Mouse (Mus musculus): ENCODE measurements around the gene Hoxa10. TPM values are rescaled to one million over a fixed set of nuclear protein-coding genes. Genes with fewer than 3 reads are reported as not detected.

The Hoxa10 gene
- polyA plus RNA-seq, 1 experiment = 34.0 TPM

- H3K4me3 ChIP-seq (ENCODE audit: insufficient read depth, low read depth, low read length) = peak overlapping the region; percentile 62
Measured at GRCm38 (mm10) chr6:52244471-52245039, 3.9 kb upstream of the Hoxa10 start.

DNA sequence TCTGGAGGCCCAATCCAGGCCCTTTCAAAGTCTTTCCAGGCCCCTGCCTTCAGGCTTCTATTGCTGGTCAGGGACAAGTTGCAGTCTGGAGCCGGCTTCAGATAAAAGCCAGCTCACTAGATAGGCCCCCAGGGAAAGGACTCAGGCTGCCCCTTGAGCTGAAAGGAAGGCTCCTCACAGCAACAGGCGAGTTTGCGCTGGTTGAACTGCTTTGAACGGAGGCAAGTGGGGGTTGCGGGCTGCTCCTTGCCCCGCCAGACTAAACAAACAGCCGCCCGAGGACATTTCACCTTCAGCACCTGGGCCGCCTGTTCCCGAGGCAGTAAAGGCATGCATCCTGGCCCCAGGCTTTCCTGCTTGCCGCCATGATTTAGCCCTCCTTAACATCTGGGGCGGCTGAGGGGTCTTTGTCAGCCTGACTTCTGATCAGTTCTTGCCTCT lies 3.0 kb upstream of the Hoxa10 start:
- Histone ChIP-seq H3K27me3 (replicated peaks; ENCODE audit: control insufficient read depth, insufficient read depth, low read length) (peaks cover 3% of the 10 kb centered on the region; the same call in 1 of the 2 replicates), H3K4me1 (ENCODE audit: control insufficient read depth, insufficient read depth, low read length) (peaks cover 6% of the 10 kb centered on the region; the same call in 1 of the 2 replicates), H3K36me3 (ENCODE audit: control insufficient read depth, insufficient read depth, low read length) (no peaks in the 10 kb centered on the region), H3K4me3 (ENCODE audit: insufficient read depth, low read depth, low read length) (peak overlapping the region; percentile 40), H3K27ac (ENCODE audit: insufficient read depth, low read depth, low read length) (peak overlapping the region; percentile 39; the same call in 1 of the 2 replicates)
- no peak for DNase-seq
- 58% methylated on average over 12 of the region's 12 CpGs for WGBS
- TF ChIP-seq POLR2A (IDR thresholded peaks at IDR 0.05; ENCODE audit: low read depth, low read length) (no peak), CTCF (conservative IDR thresholded peaks at IDR 0.05; ENCODE audit: insufficient read depth, insufficient read length, low read depth, low read length) (no peak)

More at GRCm38 (mm10) chr6:52244471-52245039, 3.9 kb upstream of the Hoxa10 start:
- no peak for DNase-seq
- 24% methylated on average over 23 of the region's 23 CpGs for WGBS
- Histone ChIP-seq H3K36me3 (ENCODE audit: control insufficient read depth, insufficient read depth, low read length) (no peaks in the 10 kb centered on the region), H3K27me3 (replicated peaks; ENCODE audit: control insufficient read depth, insufficient read depth, low read length) (peaks cover 3% of the 10 kb centered on the region; the same call in 1 of the 2 replicates), H3K4me1 (ENCODE audit: control insufficient read depth, insufficient read depth, low read length) (peaks cover 6% of the 10 kb centered on the region; the same call in 1 of the 2 replicates), H3K27ac (ENCODE audit: insufficient read depth, low read depth, low read length) (0 out of 2 replicates have a peak overlapping the region, but pooled peaks have one; percentile 73)
- TF ChIP-seq CTCF (conservative IDR thresholded peaks at IDR 0.05; ENCODE audit: insufficient read depth, insufficient read length, low read depth, low read length) (no peak), POLR2A (IDR thresholded peaks at IDR 0.05; ENCODE audit: low read depth, low read length) (no peak)

DNA sequence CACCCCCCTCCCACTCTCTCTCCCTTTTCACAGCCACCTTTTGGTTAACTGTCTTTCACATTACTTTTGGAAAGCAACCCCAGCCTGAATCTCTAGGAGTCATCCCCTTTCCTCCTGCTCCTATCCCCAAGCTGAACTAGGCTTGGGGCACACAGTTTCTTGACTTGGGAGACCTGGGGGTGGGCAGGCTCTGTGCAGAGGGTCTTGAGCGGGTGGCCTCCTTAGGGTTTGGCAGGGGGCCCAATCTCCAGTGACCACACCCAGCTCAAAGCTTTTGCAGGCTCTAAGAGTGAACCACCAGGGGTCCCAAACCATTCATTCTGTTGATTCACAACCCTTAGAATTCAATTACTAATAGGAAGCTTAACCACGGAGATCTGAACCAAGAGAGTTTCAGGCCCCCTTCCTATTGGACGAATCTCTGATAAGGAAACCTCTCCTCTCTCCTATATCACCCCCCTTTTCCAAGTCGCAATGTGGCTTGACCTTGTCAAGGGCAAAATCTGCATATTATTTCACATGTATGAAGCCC lies 2.2 kb upstream of the Hoxa10 start:
- Histone ChIP-seq H3K4me1 (ENCODE audit: control insufficient read depth, insufficient read depth, low read length) (peaks cover 7% of the 10 kb centered on the region; the same call in 1 of the 2 replicates), H3K36me3 (ENCODE audit: control insufficient read depth, insufficient read depth, low read length) (no peaks in the 10 kb centered on the region), H3K4me3 (ENCODE audit: insufficient read depth, low read depth, low read length) (no peak overlapping the region), H3K27ac (ENCODE audit: insufficient read depth, low read depth, low read length) (no peak overlapping the region), H3K27me3 (replicated peaks; ENCODE audit: control insufficient read depth, insufficient read depth, low read length) (peaks cover 3% of the 10 kb centered on the region; the same call in 1 of the 2 replicates)
- no peak for DNase-seq
- 73% methylated on average over 4 of the region's 4 CpGs for WGBS
- TF ChIP-seq POLR2A (IDR thresholded peaks at IDR 0.05; ENCODE audit: low read depth, low read length) (no peak), CTCF (conservative IDR thresholded peaks at IDR 0.05; ENCODE audit: insufficient read depth, insufficient read length, low read depth, low read length) (no peak)

DNA sequence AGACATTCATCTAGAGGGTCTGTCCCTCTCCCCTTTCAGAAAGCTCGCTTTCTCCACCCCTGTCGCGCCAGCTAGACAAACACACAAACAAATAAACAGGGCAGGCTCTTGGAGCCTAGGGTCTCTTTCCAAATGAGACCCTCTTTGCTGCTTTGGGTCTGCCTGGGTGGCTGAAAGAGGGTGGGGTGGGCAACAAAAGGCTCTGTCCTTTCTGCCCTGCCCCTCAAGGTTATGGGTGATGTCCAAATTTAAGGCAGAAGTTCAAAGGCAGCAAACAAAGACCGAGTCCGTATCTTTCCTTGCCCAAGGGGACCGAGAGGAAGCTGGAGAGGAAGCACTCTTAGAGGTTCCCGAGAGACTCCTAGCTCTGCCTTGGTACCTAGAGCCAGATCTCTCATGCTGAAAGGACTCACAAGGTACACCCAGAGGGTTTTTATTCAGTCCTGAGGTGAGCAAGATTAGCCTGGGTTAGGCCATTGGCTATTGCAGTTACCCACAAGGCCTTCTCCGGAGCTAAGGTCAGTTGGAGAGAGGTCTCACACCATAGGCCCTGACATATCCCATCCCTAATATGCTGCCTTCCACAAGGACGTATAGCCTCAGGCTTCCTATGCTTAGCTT lies 457 bp upstream of the Hoxa10 start:
- H3K27ac ChIP-seq (ENCODE audit: insufficient read depth, low read depth, low read length) = no peak overlapping the region; the same call in 1 of the 2 replicates
- peaks cover 3% of the 10 kb centered on the region; the same call in 1 of the 2 replicates for H3K27me3 ChIP-seq (replicated peaks; ENCODE audit: control insufficient read depth, insufficient read depth, low read length)
- WGBS = 39% methylated on average over 9 of the region's 9 CpGs
- no peaks in the 10 kb centered on the region for H3K36me3 ChIP-seq (ENCODE audit: control insufficient read depth, insufficient read depth, low read length)
- TF ChIP-seq CTCF (conservative IDR thresholded peaks at IDR 0.05; ENCODE audit: insufficient read depth, insufficient read length, low read depth, low read length) (no peak), POLR2A (IDR thresholded peaks at IDR 0.05; ENCODE audit: low read depth, low read length) (no peak)
- no peak overlapping the region for H3K4me3 ChIP-seq (ENCODE audit: insufficient read depth, low read depth, low read length)
- no peak for DNase-seq
- peaks cover 19% of the 10 kb centered on the region; the same call in 1 of the 2 replicates for H3K4me1 ChIP-seq (ENCODE audit: control insufficient read depth, insufficient read depth, low read length)

- no peaks in the 10 kb centered on the region for H3K36me3 ChIP-seq (ENCODE audit: control insufficient read depth, insufficient read depth, low read length)
- TF ChIP-seq CTCF (conservative IDR thresholded peaks at IDR 0.05; ENCODE audit: insufficient read depth, insufficient read length, low read depth, low read length) = no peak
- TF ChIP-seq POLR2A (IDR thresholded peaks at IDR 0.05; ENCODE audit: low read depth, low read length) = no peak
- peak overlapping the region; percentile 82 for H3K27ac ChIP-seq (ENCODE audit: insufficient read depth, low read depth, low read length)
- no peaks in the 10 kb centered on the region; the same call in 1 of the 2 replicates for H3K27me3 ChIP-seq (replicated peaks; ENCODE audit: control insufficient read depth, insufficient read depth, low read length)
- peaks cover 30% of the 10 kb centered on the region for H3K4me1 ChIP-seq (ENCODE audit: control insufficient read depth, insufficient read depth, low read length)
- peak overlapping the region; percentile 63 for H3K4me3 ChIP-seq (ENCODE audit: insufficient read depth, low read depth, low read length)
- DNase-seq = peak; percentile 59
- 9% methylated on average over 30 of the region's 30 CpGs for WGBS
Measured at GRCm38 (mm10) chr6:52239625-52240388, 847 bp downstream of the Hoxa10 start.

GRCm38 (mm10) chr6:52238976-52239375 lies 1.7 kb downstream of the Hoxa10 start:
- H3K27ac ChIP-seq (ENCODE audit: insufficient read depth, low read depth, low read length) = peak overlapping the region; percentile 69; the same call in 1 of the 2 replicates

More at GRCm38 (mm10) chr6:52238976-52239375, 1.7 kb downstream of the Hoxa10 start:
- TF ChIP-seq POLR2A (IDR thresholded peaks at IDR 0.05; ENCODE audit: low read depth, low read length) (no peak), CTCF (conservative IDR thresholded peaks at IDR 0.05; ENCODE audit: insufficient read depth, insufficient read length, low read depth, low read length) (no peak)
- 29% methylated on average over 7 of the region's 7 CpGs for WGBS
- peak; percentile 50 for DNase-seq
- H3K36me3 ChIP-seq (ENCODE audit: control insufficient read depth, insufficient read depth, low read length) = no peaks in the 10 kb centered on the region
- H3K4me1 ChIP-seq (ENCODE audit: control insufficient read depth, insufficient read depth, low read length) = peaks cover 30% of the 10 kb centered on the region
- peak overlapping the region; percentile 48 for H3K4me3 ChIP-seq (ENCODE audit: insufficient read depth, low read depth, low read length)
- no peaks in the 10 kb centered on the region for H3K27me3 ChIP-seq (replicated peaks; ENCODE audit: control insufficient read depth, insufficient read depth, low read length)
